Mouse (Mus musculus): ENCODE data around the gene Vamp8.

The Vamp8 gene

DNA sequence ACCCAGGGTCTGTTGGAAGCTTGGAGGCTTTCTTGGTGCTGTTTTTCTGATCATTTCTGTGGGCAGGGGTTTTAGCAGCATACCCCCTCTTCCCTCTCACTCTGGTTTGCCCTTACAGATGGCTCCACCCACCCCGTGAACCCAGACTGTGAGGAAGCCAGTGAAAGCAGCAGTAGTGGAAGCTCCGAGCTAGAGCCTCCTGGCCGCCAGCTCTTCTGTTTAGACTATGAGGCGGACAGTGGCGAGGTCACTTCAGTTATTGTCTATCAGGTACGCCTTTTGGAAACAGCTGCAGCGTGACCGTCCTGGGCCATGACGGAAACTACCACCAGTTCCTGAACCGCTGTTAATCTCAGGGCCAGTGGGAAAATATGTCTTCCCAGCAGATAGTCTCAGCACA, 42.1 kb downstream of the Vamp8 start:
- no peak for DNase-seq

DNA sequence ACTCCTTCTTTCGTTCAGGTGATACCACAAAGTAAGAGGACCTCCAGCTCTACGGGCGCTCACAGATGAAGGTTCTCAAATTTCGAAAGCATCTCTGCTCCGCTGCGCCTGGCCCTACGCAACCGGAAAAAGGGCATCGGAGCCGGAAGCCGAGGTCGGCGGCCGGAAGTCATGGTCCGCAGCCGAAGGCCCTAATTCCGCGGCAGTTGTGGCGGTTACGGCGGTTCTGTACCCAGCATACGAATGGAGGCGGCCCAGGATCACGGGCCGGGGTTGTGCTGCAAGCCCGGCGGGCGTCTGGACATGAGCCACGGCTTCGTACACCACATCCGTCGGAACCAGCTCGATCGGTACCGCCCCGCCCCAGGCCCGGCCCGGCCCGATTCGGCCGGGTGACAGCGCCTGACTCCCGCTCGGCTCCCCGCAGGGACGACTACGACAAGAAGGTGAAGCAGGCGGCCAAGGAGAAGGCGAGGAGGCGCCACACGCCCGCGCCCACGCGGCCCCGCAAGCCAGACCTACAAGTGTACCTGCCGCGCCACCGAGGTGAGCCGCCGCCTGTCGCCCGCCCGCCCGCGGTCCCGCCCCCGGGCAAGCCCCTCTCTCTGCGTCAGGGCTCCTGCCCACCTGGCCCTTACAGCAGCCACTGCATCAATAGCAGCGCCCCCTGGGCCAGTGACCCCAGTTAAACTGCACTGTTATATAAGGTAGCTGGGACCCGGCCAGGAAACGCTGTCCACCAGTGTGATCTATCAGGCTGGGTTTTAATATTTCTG, 43.1 kb downstream of the Vamp8 start, which contains the start of gene 0610030E20Rik:
0610030E20Rik (plus strand) TSS at position 152 of the 776 bp plus-strand sequence.
- DNase-seq, result peak; percentile 83

GRCm38 (mm10) chr6:72346261-72346660, 44.2 kb downstream of the Vamp8 start:
- no peak for DNase-seq

GRCm38 (mm10) chr6:72345633-72346032, 44.9 kb downstream of the Vamp8 start:
- no peak for DNase-seq

DNA sequence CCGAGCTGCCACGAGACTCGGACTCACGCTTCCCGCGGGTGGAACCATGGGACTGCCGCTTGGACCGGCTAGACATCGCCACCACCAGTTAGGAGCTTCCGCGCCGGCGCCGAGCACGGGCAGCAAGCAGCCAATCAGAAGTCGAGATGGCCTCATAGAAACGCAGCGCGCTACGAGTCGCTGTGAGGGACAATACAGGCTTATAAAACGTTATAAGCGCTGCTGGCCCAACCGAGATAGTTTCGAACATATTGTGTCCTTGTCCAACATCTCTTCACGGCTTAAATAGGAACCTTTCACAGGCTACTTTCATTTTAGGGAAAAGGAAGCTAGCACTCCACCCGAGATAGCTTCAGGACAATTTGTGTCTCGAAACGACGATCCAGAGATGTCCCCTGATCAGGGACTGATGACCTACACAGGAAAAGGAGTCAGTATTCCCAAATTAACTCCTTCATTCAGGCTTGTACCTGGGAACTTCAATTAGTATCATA, 45.4 kb downstream of the Vamp8 start, which contains the start of gene Usp39:
Usp39 (minus strand) TSS at position 111 of the 494 bp plus-strand sequence.
- peak; percentile 98 for DNase-seq

- DNase-seq, result no peak
Measured at GRCm38 (mm10) chr6:72344396-72345073, 46.0 kb downstream of the Vamp8 start.

DNA sequence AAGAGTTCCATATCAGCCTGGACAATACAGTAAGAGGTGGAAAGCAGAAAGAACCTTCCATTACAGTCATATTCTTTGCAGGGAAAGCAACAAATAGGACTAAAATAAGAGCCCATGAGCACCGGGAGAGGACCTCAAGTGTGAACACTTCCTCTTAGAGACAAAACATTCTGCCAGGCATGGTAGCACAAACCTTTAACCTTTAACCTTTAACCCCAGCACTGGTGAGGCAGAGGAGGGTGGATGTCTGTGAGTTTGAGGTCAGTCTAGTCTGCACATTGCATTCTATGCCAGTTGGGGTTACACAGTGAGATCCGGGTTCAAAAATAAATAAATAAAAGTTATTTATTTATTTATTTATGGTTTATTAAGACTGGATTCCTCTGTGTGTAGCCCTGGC, 50.0 kb downstream of the Vamp8 start:
- no peak for DNase-seq
